Mouse (Mus musculus) heart, postnatal 36 days (tissue): ENCODE results near the gene Abl2. TPM values are rescaled to one million over a fixed set of nuclear protein-coding genes. Genes with fewer than 3 reads are reported as not detected.
A peak's percentile ranks its signal among the peaks of the same experiment; 100 is the strongest.

ENCODE experiments used
- DNase-seq, 2 experiments: peaks; one replicate each; pipeline ENCODE4 v3.0.0; 2021 to 2022
- intact Hi-C: fragments of 180-260 bp; cut with DNase I; formaldehyde crosslinking; loops from one replicate; pipeline ENCODE4 v1.15.1; 2025
- total RNA-seq, 2 experiments: library from RNA; stranded (reverse); gene quantifications; 2 replicates each; pipeline ENCODE4 v1.2.3; 2021

Gene Abl2
- total RNA-seq, 2 experiments from 2014 or later = 21.0 to 21.5 TPM

- DNase-seq = no peak
- intact Hi-C loops = no loop called here
Observed at GRCm38 (mm10) chr1:156624231-156624630, 65.6 kb downstream of the Abl2 start.

DNA sequence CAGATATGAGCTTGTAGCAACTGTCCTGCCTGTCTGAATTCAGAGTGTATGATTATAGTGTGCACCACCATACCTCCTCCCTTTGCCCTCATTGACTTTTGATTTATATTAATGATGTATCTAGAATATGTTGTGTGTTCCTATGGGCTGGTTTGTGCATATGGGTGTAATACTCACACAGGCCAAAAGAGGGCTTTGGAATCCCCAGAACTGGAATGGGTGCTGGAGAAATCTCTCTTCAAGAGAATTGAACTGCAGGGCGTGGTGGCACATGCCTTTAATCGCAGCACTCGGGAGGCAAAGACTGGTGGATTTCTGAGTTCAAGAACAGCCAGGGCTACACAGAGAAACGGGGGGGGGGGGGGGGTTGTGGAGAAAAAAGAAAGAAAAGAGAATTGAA, 68.1 kb downstream of the Abl2 start:
- intact Hi-C loops = no loop called here
- DNase-seq = no peak

DNA sequence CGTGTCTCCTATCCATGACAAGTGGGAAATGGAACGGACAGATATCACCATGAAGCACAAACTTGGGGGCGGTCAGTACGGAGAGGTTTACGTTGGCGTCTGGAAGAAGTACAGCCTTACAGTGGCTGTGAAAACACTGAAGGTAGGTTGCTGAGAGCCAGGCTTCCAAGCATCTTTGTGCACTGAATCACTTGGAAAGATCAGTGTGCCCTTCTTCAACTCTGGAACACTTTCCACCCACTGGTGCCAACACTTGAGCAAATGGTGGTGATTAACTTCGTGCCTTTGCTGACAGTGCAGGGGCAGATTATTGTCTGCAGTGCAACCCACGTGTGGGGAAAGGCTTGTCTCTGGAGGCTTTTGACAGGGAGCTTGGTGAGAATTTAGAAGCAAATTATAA, 71.4 kb downstream of the Abl2 start:
- intact Hi-C loops = loop anchor here (5.0 kb wide), 1 partner anchor 73 kb away; the partner anchor contains the start of gene Abl2
- DNase-seq = no peak

- no peak for DNase-seq
- intact Hi-C loops = loop anchor here (5.0 kb wide), 1 partner anchor 74 kb away; the partner anchor contains the start of gene Abl2
Observed at GRCm38 (mm10) chr1:156630965-156631364, 72.4 kb downstream of the Abl2 start.

- DNase-seq = peak; percentile 17 to 34
- intact Hi-C loops = loop anchor here (1.0 to 5.0 kb wide), 5 partner anchors 48 to 370 kb away; partner anchors contain the start of gene Abl2
Observed at GRCm38 (mm10) chr1:156633095-156633494, 74.5 kb downstream of the Abl2 start.

DNA sequence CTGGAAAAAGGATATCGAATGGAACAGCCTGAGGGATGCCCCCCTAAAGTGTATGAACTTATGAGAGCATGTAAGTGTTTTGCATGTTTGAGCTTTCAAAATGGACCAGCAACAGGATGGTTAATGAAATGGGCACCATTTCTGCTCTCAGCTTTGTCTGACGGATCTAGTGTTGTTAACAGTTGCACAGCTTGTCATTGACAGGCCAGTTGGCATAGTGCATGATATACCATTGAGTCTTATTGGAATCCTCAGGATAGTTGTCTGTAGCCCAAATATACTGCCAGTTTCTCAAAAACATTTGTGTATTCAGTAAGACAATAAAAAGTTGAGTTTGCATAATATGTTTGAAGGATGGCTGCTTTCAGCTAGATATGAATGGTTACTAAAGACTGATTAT, 76.6 kb downstream of the Abl2 start:
- intact Hi-C loops = no loop called here

DNA sequence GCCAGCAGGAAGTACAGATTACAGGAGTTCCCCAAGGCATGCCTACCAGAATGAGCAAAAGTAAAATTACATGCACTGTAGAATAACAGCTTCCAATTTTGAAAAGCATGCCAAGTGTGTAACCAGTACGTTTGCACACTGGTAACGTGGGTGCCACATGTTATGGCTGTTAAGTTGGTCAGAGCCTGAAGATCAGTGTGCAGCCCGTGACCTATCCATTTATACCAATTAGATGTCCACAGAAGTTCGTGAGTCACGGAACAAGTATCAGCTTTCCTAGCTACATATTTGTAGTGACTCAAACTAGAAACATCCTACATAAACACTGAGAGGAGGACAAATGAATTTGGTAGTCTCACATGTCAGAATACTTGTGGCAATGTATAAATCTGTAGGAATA, 80.9 kb downstream of the Abl2 start:
- DNase-seq = no peak
- intact Hi-C loops = no loop called here

More for the DNA sequence above, 76.6 kb downstream of the Abl2 start:
- DNase-seq = no peak

- intact Hi-C loops = loop anchor here (2.0 kb wide), 1 partner anchor 36 kb away; no protein-coding TSS in a partner anchor
- no peak for DNase-seq
Observed at GRCm38 (mm10) chr1:156640577-156640976, 82.0 kb downstream of the Abl2 start.

DNA sequence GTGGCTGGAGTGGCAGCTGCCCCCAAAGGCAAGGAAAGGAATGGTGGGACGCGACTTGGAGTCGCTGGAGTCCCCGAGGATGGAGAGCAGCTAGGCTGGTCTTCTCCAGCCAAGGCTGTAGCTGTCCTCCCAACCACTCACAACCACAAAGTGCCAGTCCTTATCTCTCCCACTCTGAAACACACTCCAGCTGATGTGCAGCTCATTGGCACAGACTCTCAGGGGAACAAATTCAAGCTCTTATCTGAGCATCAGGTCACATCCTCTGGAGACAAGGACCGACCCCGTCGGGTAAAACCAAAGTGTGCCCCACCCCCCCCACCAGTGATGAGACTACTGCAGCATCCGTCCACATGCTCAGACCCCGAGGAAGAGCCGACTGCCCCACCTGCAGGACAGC, 83.2 kb downstream of the Abl2 start:
- intact Hi-C loops = loop anchor here (2.0 kb wide), 1 partner anchor 35 kb away; no protein-coding TSS in a partner anchor
- no peak for DNase-seq

- no peak for DNase-seq
- intact Hi-C loops = no loop called here
Observed at GRCm38 (mm10) chr1:156642813-156643212, 84.2 kb downstream of the Abl2 start.

DNA sequence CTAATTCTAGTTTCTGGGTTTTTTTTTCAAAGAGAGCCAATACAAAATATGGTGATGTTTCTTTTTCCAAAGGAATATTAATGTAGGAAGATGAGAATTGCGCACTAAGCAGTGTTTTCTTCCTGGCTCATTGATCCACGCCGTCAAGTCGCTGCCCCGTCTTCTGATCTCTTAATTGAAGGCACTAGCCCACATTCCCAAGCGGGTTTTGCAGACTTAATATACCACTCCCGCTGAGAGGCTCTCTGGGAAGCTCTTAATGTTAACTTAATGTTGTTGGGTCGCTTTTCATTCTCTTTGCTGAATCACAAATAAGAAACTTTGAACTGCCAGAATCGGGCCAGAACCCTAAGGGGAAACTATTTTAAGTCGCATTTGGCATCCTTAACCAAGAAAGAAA, 85.5 kb downstream of the Abl2 start:
- intact Hi-C loops = no loop called here
- no peak for DNase-seq

- intact Hi-C loops = no loop called here
- no peak for DNase-seq
Observed at GRCm38 (mm10) chr1:156644780-156645523, 86.4 kb downstream of the Abl2 start.

- intact Hi-C loops = no loop called here
- DNase-seq = no peak
Observed at GRCm38 (mm10) chr1:156645971-156646370, 87.4 kb downstream of the Abl2 start.

- DNase-seq = no peak
- intact Hi-C loops = no loop called here
Observed at GRCm38 (mm10) chr1:156648705-156649104, 90.1 kb downstream of the Abl2 start.

DNA sequence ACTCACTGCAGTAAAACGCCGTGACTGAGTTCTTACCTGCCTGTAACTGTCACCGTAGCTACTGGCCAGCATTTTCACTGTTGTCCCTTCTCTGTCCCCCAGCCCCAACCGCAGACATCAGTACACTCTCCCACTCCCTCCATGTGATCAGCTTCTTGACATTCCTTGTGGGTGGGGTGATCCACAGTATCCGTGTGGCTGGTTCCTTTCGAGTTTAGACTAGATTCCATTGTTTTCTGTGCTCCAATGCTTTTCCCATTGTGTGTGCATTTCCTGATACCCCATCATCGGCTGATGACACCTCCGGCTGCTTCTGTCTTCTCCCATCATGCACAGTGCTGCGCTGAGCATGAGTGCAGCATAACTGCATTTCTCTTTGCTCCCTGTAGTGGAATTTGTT, 92.0 kb downstream of the Abl2 start:
- intact Hi-C loops = loop anchor here (5.0 to 10.0 kb wide), 2 partner anchors 67 to 836 kb away; partner anchors contain the start of genes Fam20b and Qsox1
- no peak for DNase-seq

DNA sequence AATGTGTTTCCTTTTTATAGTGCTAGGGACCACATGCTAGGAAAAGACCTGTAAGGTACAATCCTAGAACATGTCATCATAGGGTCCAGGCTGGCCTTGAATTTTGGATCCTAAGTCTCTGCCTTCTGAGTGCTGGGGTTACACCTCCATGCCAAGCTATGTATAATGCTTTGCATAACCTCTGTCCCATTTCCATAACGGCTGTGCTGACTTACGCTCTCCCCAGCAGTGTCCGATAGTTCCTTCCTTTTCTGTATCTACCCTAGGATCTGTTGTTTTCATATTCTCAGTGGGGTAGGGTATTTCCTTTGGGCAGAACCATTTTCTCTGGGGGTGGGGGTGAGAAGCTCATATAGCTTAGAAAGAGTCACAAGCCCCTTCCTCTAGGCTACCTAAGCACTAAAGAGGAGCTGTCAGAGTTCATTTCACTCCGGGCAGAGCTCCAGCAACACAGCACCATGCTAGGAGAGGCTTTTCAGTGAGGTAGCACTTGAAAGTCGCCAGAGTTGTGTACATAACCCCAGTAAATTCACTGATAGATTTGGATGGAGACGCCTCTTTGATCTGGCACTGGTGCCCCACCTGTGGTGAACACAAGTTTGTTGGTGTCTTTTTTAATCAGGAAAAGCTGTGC, 93.7 kb downstream of the Abl2 start:
- no peak for DNase-seq

GRCm38 (mm10) chr1:156654735-156655530, 96.3 kb downstream of the Abl2 start:
- intact Hi-C loops = loop anchor here (5.0 to 10.0 kb wide), 2 partner anchors 62 to 840 kb away; partner anchors contain the start of genes Fam20b and Qsox1
- no peak for DNase-seq

More for the DNA sequence above, 93.7 kb downstream of the Abl2 start:
- intact Hi-C loops = loop anchor here (5.0 to 10.0 kb wide), 2 partner anchors 65 to 838 kb away; partner anchors contain the start of genes Fam20b and Qsox1

- DNase-seq = no peak
- intact Hi-C loops = loop anchor here (2.0 to 10.0 kb wide), 2 partner anchors 15 to 843 kb away; partner anchors contain the start of gene Qsox1
Observed at GRCm38 (mm10) chr1:156657523-156657922, 98.9 kb downstream of the Abl2 start.

- intact Hi-C loops = loop anchor here (10.0 kb wide), 1 partner anchor 844 kb away; the partner anchor contains the start of gene Qsox1
- no peak for DNase-seq
Observed at GRCm38 (mm10) chr1:156658676-156659075, 100.1 kb downstream of the Abl2 start.

GRCm38 (mm10) chr1:156659906-156660659, 101.5 kb downstream of the Abl2 start:
- intact Hi-C loops = loop anchor here (10.0 kb wide), 1 partner anchor 845 kb away; the partner anchor contains the start of gene Qsox1
- DNase-seq = no peak
